Mouse (Mus musculus): ENCODE data around the gene Olfr735.

- TF ChIP-seq HCFC1 (IDR thresholded peaks at IDR 0.05; ENCODE audit: low read depth, low read length) (no peak), ZKSCAN1 (IDR thresholded peaks at IDR 0.05; ENCODE audit: borderline replicate concordance, low read depth, low read length) (no peak), CTCF (conservative IDR thresholded peaks at IDR 0.05 in 1 of 2, IDR thresholded peaks at IDR 0.05 in 1 of 2; ENCODE audit: low read depth in 2 of 2, low read length in 2 of 2) (no peak), EP300 (IDR thresholded peaks at IDR 0.05; ENCODE audit: low read length) (no peak), ZNF384 (IDR thresholded peaks at IDR 0.05; ENCODE audit: low read depth, low read length) (no peak), ZC3H11A (IDR thresholded peaks at IDR 0.05; ENCODE audit: low read depth, low read length) (no peak), CHD2 (IDR thresholded peaks at IDR 0.05; ENCODE audit: low read length) (no peak), JUND (conservative IDR thresholded peaks at IDR 0.05; ENCODE audit: low read depth, low read length) (no peak), POLR2A (IDR thresholded peaks at IDR 0.05; ENCODE audit: low read depth, low read length) (no peak), MXI1 (IDR thresholded peaks at IDR 0.05; ENCODE audit: low read depth, low read length) (no peak), RAD21 (IDR thresholded peaks at IDR 0.05; ENCODE audit: low read depth, low read length) (no peak), ELF1 (IDR thresholded peaks at IDR 0.05; ENCODE audit: low read depth, low read length) (no peak), MEF2A (IDR thresholded peaks at IDR 0.05; ENCODE audit: borderline replicate concordance, low read depth, low read length) (no peak)
Observed at GRCm38 (mm10) chr14:50356725-50357124, 8.1 kb upstream of the Olfr735 start.

Data from CH12.LX (cell line).